Mouse (Mus musculus): Measurements from ENCODE around the gene Fam71e1.
A peak's percentile ranks its signal among the peaks of the same experiment; 100 is the strongest.

Gene Fam71e1

DNA sequence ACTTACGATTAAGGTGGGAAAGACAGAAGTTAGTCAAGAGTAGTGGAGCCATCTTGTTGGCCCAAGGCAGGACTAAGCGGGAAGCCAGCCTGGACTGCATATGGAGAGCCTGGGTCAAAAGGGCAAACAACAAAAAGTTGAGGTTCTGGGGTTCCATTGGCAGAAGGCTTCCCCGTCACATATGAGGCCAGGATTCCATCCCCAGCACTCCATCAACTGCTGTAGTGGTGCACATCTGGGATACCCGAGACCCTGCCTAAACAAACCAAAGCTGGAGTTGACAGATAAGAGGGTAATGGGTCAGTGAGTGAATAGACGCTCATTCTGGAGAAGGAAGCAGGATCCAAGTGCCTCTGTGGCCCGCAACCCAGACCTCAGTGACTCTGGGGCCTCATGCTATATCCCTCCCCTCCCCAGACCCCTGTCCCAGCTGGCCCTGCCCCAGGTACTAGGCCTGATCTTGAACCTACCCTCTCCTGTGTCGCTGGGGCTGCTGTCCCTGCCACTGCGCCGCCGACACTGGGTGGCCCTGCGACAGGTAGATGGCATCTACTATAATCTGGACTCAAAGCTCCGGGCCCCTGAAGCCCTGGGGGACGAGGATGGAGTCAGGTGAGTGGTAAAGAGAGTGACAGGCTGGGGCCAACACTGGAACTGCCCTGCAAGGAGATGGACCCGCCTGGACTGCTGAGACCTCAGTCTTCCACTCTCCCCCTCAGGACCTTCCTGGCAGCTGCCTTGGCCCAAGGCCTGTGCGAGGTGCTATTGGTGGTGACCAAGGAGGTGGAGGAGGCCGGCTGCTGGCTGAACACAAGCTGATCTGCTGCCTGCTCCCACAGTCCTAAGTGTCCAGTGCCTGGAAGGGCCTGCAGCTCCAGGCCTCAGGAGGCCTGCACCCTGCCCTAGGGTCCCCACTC is 25.4 kb upstream of the Fam71e1 start:
- DNase-seq (ENCODE audit: low spot score in 2 of 2), result no peak

GRCm38 (mm10) chr7:44471880-44472557 is 24.4 kb upstream of the Fam71e1 start:
- peak in 1 of 2 experiments; percentile 36 for DNase-seq (ENCODE audit: low spot score in 2 of 2)

GRCm38 (mm10) chr7:44472558-44472885 is 23.9 kb upstream of the Fam71e1 start:
- DNase-seq (ENCODE audit: low spot score in 2 of 2), result no peak

GRCm38 (mm10) chr7:44472961-44473646 is 23.3 kb upstream of the Fam71e1 start:
- no peak for DNase-seq (ENCODE audit: low spot score in 2 of 2)

- DNase-seq (ENCODE audit: low spot score in 2 of 2), result no peak
Measured at GRCm38 (mm10) chr7:44474419-44474818, 22.0 kb upstream of the Fam71e1 start.

GRCm38 (mm10) chr7:44475046-44475614 is 21.3 kb upstream of the Fam71e1 start:
- peak in 1 of 2 experiments; percentile 44 for DNase-seq (ENCODE audit: low spot score in 2 of 2)

- DNase-seq (ENCODE audit: low spot score in 2 of 2), result no peak
Measured at GRCm38 (mm10) chr7:44482836-44483435, 13.4 kb upstream of the Fam71e1 start.

DNA sequence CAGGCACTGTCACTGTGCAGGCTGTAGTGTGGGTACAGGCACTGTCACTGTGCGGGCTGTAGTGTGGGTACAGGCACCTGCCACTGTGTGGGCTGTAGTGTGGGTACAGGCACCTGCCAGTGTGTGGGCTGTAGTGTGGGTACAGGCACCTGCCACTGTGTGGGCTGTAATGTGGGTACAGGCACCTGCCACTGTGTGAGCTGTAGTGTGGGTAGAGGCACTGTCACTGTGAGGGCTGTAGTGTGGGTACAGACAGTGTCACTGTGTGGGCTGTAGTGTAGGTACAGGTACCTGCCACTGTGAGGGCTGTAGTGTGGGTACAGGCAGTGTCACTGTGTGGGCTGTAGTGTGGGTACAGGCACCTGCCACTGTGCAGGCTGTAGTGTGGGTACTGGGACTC is 12.3 kb upstream of the Fam71e1 start:
- DNase-seq (ENCODE audit: low spot score in 2 of 2), result no peak

- peak; percentile 35 to 80 for DNase-seq (ENCODE audit: low spot score in 2 of 2)
Measured at GRCm38 (mm10) chr7:44484841-44485571, 11.4 kb upstream of the Fam71e1 start.

DNA sequence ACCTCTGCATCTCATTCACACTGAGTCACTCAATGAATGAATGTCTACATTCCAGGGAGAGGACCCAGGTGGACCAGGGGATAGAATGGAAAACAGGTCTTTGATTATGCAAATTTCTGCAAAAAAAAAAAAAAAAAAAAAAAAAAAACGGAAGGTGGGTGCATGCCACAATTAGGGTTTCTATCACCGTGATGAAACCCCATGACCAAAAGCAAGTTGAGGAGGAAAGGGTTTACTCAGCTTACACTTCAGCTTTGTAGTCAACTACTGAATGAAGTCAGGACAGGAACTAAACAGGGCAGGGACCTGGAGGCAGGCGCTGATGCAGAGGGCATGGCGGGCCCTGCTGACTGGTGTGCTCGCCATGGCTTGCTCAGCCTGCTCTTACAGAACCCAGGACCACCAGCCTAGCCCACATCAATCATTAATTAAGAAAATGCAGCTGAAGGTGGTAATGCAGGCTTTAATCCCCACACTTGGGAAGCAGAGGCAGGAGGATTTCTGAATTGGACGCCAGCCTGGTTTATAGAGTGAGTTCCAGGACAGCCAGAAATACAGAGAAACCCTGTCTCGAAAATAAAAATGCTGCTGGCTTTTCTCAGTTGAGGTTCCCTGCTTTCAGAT is 10.7 kb upstream of the Fam71e1 start:
- peak; percentile 9 to 36 for DNase-seq (ENCODE audit: low spot score in 2 of 2)

- peak; percentile 13 to 54 for DNase-seq (ENCODE audit: low spot score in 2 of 2)
Measured at GRCm38 (mm10) chr7:44486927-44487575, 9.3 kb upstream of the Fam71e1 start.

DNA sequence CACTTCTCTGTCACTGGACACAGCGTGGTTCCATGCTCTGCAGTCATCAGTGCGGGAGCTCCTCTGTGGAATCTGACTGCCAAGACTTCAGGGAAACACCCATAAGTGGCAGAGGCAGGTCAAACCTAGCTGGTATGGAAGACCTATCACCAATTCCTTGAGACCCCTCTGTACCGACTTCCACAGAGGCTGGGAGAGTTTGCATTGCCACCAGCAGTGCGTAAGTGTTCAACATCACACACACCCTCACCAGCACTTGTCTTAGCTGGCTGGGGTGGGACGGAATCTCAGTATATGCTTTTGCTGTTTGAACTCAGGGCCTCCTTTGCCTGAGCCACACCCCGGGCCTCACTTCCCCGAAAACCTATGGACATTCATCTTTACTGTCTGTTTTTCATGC is 8.4 kb upstream of the Fam71e1 start:
- DNase-seq (ENCODE audit: low spot score in 2 of 2), result peak; percentile 12 to 56

- peak in 1 of 2 experiments; percentile 53 for DNase-seq (ENCODE audit: low spot score in 2 of 2)
Measured at GRCm38 (mm10) chr7:44488545-44488944, 7.8 kb upstream of the Fam71e1 start.

GRCm38 (mm10) chr7:44490281-44490680 is 6.1 kb upstream of the Fam71e1 start:
- peak; percentile 16 to 56 for DNase-seq (ENCODE audit: low spot score in 2 of 2)

DNA sequence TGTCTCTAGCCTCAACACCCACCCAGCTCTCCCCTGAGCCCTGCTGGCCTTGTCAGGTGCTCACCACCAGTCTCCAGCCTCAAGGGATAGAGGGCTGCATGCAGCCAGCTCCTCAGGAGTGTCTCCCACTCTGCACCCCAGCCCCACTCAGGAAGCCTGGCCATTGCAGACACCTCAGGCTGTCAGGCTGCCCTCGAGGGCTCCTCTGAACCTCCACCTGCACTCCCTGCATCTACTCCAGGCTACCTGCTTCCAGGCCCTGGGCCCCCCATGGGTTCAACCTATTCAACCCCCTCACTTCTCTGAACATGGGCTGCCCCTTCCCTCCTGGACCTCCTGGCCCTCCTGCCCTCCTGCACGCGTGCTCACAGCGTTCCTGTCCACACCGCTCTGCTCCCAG is 5.0 kb upstream of the Fam71e1 start:
- DNase-seq (ENCODE audit: low spot score in 2 of 2), result peak in 1 of 2 experiments; percentile 54

DNA sequence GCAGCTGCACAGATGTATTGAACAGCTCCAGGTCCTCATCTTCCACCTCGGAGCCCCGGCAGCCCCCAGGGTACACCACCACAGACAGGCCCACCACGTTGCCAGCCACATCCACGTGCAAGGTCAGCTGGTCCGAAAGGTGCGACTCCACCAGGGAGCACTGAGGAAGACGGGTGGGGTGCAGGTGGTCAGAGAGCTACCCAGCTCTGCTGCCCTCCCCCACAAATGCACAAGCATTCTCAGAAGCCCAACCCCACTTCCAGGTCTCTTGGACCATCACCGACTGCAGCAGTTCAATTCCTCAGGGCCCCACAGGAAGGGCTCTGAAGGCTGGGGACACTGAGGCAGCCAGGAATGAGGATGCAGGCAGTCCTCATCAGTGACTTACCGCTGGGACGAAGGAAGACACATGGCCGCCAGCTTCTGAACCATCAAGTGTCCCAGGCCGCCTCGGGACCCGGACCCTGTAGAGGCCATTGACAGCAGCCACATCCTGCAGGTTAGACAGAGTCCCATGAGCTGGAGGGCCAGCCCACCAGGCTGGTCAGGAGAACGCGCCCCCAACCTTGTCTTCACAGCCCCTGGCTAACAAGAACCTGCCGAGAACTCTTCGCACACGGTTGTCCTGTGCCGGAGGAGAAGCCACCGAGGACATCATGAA is 4.1 kb upstream of the Fam71e1 start:
- DNase-seq (ENCODE audit: low spot score in 2 of 2), result no peak

GRCm38 (mm10) chr7:44494681-44495080 is 1.7 kb upstream of the Fam71e1 start:
- DNase-seq (ENCODE audit: low spot score in 2 of 2), result no peak

DNA sequence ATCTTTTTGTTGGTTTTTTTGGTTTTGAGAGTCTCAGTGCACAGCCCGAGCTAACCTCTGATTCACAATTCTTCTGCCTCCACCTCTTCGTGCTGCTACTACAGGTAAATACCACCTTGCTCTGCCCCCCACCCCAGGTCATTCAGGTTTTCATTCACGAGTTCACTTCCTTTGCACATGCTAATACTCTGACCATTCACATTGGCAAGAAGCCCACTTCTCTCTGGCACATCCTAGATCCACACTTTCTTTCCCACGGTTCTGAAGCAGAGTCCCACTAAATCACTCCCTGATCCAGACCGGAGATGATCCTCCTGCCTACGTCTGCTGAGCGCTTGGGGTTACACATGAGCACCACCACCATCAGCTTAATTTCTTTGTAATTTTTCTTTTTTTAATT is 1.3 kb upstream of the Fam71e1 start:
- DNase-seq (ENCODE audit: low spot score in 2 of 2), result no peak

DNA sequence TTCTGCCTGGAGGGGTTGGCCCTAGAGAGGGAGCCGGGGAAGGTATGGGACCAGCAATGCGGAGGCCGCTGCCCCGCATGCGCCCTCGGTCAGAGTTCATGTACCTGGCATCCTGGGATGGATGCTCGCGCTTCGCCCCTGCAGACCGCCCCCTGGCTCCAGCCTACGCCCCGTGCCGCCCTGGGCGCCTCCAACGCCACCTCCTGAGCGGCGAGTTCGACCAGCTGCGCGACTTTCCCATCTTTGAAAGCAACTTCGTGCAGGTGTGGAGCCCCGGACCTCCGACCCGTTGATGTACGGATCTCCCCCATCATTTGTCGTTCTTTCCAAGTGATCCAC is 359 bp downstream of the Fam71e1 start:
- DNase-seq (ENCODE audit: low spot score in 2 of 2), result no peak
